Mouse (Mus musculus): ENCODE results near the gene Mrpl48. TPM values are rescaled to one million over a fixed set of nuclear protein-coding genes. Genes with fewer than 3 reads are reported as not detected.

Mrpl48 gene
- polyA plus RNA-seq, 1 experiment from 2014 or later = 62.3 TPM

DNA sequence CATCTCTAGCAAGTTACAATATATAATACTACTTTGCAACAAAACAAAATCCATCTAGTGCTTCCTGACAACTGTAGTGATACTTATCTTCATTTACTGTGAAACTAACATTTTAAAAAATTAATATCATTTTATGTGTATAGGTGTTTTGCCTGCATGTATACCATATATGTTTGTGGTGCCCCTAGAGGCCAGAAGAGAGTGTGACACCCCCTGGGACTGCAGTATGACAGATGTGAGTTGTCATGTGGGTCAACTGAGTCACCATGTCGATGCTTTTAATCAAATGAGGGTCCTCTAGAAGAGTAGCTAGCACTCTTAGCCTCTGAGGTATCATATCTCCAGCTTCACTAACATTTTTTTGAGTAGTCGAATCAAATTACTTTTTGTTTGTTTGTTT is 14.2 kb upstream of the Mrpl48 start:
- Histone ChIP-seq H3K4me3 (no peak overlapping the region), H3K27me3 (no peaks in the 10 kb centered on the region), H3K9me3 (replicated peaks) (no peaks in the 10 kb centered on the region), H3K9ac (no peak overlapping the region), H3K4me1 (peaks cover 5% of the 10 kb centered on the region; the same call in 1 of the 2 replicates), H3K4me2 (replicated peaks) (no peak overlapping the region), H3K27ac (no peak overlapping the region), H3K36me3 (no peaks in the 10 kb centered on the region)
- ATAC-seq (ENCODE audit: low FRiP score) = no peak
- 78% methylated on average over 2 of the region's 2 CpGs for WGBS

DNA sequence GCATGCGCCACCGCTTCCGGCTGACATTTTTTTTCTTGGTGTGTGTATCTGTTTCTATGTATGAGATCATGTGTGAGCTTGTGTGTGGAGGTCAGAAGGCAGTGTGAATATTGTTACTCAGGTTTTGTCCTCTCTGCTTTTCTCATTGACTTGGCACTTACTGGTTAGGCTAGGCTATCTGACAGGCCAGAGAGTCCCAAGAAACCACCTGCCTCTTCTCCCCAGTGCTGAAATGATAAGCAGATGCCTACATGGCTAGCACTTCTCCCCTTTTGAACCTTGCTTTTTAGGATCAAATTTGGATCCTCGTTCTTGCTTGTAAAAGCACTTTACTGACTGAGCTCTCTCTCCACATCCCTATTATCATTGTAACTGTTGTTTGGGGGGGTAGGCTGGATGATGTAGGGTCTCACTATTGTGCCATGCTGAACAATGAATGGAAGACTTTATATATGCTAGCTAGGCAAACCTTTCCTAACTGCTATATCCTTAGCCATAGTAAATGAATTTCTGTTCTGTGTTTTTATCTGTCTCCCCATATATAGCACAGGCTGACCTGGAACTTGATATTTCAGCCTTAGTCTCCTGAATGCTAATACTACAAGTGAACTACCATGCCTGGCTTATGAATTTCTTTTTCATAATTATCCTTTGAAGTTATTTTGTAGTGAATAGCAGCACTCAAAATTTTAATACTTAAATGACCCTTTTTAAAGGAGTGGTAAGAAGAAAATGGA is 8.2 kb upstream of the Mrpl48 start:
- 89% methylated on average over 4 of the region's 4 CpGs for WGBS
- no peaks in the 10 kb centered on the region for H3K27me3 ChIP-seq
- no peak overlapping the region for H3K9ac ChIP-seq
- no peak overlapping the region for H3K27ac ChIP-seq
- no peaks in the 10 kb centered on the region for H3K9me3 ChIP-seq (replicated peaks)
- H3K4me2 ChIP-seq (replicated peaks) = no peak overlapping the region
- no peak for ATAC-seq (ENCODE audit: low FRiP score)
- no peak overlapping the region for H3K4me3 ChIP-seq
- H3K4me1 ChIP-seq = no peaks in the 10 kb centered on the region
- H3K36me3 ChIP-seq = no peaks in the 10 kb centered on the region

DNA sequence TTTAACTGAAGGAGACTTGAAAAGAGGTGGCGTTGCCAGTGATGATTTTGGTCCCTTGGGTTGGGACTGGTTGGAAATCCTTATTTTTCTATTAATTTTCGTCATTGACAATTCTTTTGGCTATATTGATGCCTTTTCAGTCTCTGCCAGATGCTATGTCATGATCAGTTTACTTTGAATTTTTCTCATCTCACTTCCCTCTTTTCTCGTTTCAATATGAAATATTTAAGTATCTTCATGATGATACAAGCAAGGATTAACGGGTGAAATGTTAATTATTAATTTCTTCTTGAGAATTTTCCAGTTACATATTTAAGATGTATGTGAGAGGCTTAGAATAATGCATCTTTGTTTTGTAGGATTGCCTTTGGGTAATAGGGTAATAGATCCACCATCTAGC is 809 bp upstream of the Mrpl48 start:
- Histone ChIP-seq H3K36me3 (no peaks in the 10 kb centered on the region), H3K4me1 (peaks cover 9% of the 10 kb centered on the region), H3K4me3 (peak overlapping the region; percentile 98), H3K27ac (peak overlapping the region; percentile 100; the same call in 1 of the 2 replicates), H3K4me2 (replicated peaks) (peak overlapping the region; percentile 52), H3K9me3 (replicated peaks) (no peaks in the 10 kb centered on the region), H3K27me3 (no peaks in the 10 kb centered on the region; the same call in 1 of the 2 replicates), H3K9ac (peak overlapping the region; percentile 99)
- 27% methylated on average over 4 of the region's 4 CpGs for whole genome bisulfite sequencing
- ATAC-seq (ENCODE audit: low FRiP score) = no peak

DNA sequence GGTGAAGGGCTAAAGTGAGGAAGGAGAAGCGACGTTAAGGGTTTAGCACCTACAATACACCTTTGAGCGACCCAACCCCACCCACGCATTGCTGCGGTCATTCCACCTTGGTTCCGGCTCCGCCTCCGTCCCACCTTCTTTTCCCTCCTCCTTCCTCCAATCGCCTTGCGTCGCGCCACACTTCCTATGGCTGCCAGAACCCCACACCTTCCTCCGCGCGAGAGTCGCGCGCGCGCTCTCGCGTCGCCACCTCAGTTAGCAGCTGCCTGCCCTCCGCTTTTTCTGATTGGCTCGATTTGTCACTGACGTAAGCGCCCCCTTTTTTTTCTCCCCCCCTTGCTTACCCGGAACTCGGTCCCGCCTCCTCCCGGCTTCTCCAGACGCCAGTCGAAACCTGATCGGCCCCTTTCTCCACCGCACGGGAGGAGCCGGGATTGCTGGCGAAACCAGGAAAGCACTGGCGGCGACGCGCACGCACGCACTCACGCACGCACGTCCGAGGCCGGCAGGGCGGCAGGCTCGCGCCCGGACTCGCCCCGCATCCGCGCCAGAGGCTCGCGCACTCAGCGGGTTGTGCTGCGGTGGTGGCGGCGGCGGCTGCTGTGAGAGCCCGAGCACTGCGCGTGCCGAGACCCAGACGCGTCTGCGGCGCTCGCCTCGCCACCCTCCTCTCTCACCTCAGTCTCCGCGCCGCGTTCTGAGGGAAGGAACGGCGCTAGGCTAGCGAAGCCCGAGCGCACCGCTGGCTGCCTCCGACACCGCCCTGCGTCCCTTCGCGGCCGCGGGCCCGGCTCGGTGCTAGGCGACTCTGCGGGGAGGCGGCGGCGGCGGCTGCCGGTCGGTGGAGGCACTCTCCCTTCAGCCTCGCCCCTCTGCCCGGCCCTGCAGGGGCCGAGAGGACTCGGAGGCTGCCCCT is 629 bp downstream of the Mrpl48 start, which contains the start of gene Rab6a:
Gene Rab6a, plus strand, starts transcription at position 197 of the 916 bp plus-strand sequence.
- Histone ChIP-seq H3K27ac (peak within 1 kb of the TSS; percentile 100), H3K4me3 (peak within 1 kb of the TSS; percentile 98), H3K27me3 (no peaks in the 10 kb centered on the region; the same call in 1 of the 2 replicates), H3K9me3 (replicated peaks) (no peaks in the 10 kb centered on the region), H3K4me2 (replicated peaks) (peak within 1 kb of the TSS; percentile 57), H3K9ac (peak within 1 kb of the TSS; percentile 99), H3K4me1 (peaks cover 9% of the 10 kb centered on the region), H3K36me3 (no peaks in the 10 kb centered on the region)
- under 1% methylated on average over 100 of the region's 105 CpGs for WGBS
- peak; percentile 97 for ATAC-seq (ENCODE audit: low FRiP score)

DNA sequence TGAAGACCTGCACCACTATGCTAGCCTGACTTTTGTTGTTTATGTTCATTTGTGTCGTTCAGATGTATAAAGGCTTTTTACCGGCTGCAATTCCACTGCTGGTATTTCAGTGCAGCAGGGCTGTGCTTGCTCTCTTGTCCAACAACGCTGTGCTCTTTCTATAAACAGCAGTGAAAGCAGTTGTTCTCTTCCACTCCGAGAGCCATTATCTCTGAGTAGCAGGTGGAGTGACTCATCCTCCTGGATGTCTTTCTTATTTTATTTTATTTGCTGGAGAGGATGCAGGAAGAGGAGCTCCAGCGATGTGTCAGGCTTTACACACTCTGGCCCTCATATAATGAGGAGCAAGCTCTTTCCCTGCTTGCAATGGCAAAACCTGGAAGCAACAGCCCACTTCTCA is 7.9 kb downstream of the Mrpl48 start:
- H3K4me2 ChIP-seq (replicated peaks) = no peak overlapping the region
- no peaks in the 10 kb centered on the region for H3K4me1 ChIP-seq
- no peaks in the 10 kb centered on the region for H3K36me3 ChIP-seq
- WGBS = 82% methylated on average over 5 of the region's 5 CpGs
- H3K9me3 ChIP-seq (replicated peaks) = no peaks in the 10 kb centered on the region
- no peak overlapping the region for H3K4me3 ChIP-seq
- no peak for ATAC-seq (ENCODE audit: low FRiP score)
- no peak overlapping the region for H3K9ac ChIP-seq
- no peak overlapping the region for H3K27ac ChIP-seq
- H3K27me3 ChIP-seq = no peaks in the 10 kb centered on the region; the same call in 1 of the 2 replicates

DNA sequence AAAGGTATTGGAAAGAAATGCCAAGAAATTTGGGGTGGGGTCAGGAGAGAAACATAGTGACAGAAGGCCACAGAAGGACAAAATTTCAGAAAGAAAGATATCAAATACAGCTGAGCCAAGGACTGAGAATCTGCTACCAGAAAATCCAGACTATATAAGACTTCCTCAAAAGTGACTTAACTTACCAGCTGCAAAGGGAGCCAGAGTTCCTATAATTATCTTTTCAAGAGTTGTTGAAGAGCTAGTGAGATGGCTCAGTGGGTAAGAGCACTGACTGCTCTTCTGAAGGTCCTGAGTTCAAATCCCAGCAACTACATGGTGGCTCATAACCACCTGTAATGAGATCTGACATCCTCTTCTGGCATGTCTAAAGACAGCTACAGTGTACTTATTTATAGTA is 14.8 kb downstream of the Mrpl48 start:
- Histone ChIP-seq H3K4me2 (replicated peaks) (no peak overlapping the region), H3K9ac (no peak overlapping the region), H3K36me3 (no peaks in the 10 kb centered on the region), H3K4me3 (no peak overlapping the region), H3K9me3 (replicated peaks) (no peaks in the 10 kb centered on the region), H3K27me3 (no peaks in the 10 kb centered on the region), H3K4me1 (0 out of 2 replicates have a peak, but pooled peaks cover 2% of the 10 kb centered on the region), H3K27ac (no peak overlapping the region)
- no peak for ATAC-seq (ENCODE audit: low FRiP score)

DNA sequence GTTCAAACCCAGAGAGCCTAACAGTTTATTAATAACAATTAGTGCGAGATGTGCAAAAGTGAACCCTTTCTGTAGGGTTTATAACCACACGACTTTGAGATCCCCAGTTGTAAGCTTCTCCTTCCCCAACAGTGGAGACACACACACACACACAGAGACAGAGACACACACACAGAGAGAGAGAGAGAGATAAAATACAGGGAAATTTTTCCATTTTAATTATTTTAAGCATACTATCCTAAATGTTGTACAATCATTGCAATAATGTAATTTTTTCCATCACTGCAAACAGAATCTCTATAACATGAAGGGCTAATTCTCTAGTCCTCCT is 16.6 kb downstream of the Mrpl48 start:
- H3K9ac ChIP-seq = peak overlapping the region; percentile 67

DNA sequence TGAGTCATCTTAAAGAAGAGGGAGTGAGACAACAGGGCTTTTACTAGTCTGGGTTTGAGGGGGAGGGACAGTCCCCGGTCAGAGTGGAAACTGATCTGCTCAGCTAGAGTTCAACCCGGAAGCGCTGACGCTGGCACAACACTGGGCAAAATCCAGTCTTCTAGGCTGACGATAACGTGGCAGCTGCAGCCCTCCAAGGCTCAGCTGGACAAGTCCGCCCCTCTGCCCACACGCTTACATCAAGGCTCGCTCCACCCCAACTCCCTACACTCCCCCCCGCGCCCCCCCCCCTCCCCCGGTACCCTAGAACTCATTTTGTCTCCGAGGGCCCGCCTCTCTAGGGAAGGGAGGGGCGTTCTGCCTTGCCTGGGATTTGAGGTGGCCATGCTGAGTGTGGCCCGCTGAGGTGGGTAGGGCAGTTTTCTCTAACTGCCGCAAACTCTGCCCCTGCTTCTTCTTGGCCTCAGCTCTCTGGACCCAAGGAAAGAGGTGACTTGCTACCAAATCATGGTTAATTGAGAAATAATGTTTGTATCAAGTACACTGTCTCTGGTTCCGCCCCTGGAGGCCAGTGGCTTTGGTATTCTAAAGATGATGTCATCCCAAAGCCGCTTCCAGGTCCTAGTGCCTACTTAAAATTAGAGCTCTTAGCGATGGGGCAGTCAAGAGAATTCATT is 17.1 kb downstream of the Mrpl48 start:
- WGBS = under 1% methylated on average over 15 of the region's 20 CpGs
- H3K4me3 ChIP-seq = peak overlapping the region; percentile 49
- H3K36me3 ChIP-seq = no peaks in the 10 kb centered on the region
- H3K4me2 ChIP-seq (replicated peaks) = peak overlapping the region; percentile 60
- no peaks in the 10 kb centered on the region for H3K9me3 ChIP-seq (replicated peaks)
- H3K4me1 ChIP-seq = 0 out of 2 replicates have a peak, but pooled peaks cover 2% of the 10 kb centered on the region
- H3K27ac ChIP-seq = peak overlapping the region; percentile 83
- peak; percentile 96 for ATAC-seq (ENCODE audit: low FRiP score)
- H3K9ac ChIP-seq = peak overlapping the region; percentile 67
- no peaks in the 10 kb centered on the region; the same call in 1 of the 2 replicates for H3K27me3 ChIP-seq

More for the DNA sequence above, 16.6 kb downstream of the Mrpl48 start:
- Histone ChIP-seq H3K4me3 (peak overlapping the region; percentile 49), H3K27ac (peak overlapping the region; percentile 83; the same call in 1 of the 2 replicates), H3K27me3 (no peaks in the 10 kb centered on the region; the same call in 1 of the 2 replicates), H3K36me3 (no peaks in the 10 kb centered on the region), H3K9me3 (replicated peaks) (no peaks in the 10 kb centered on the region), H3K4me1 (0 out of 2 replicates have a peak, but pooled peaks cover 2% of the 10 kb centered on the region), H3K4me2 (replicated peaks) (peak overlapping the region; percentile 60)
- peak; percentile 48; the same call in 1 of the 2 replicates for ATAC-seq (ENCODE audit: low FRiP score)
- WGBS = 6% methylated on average over 2 of the region's 2 CpGs

DNA sequence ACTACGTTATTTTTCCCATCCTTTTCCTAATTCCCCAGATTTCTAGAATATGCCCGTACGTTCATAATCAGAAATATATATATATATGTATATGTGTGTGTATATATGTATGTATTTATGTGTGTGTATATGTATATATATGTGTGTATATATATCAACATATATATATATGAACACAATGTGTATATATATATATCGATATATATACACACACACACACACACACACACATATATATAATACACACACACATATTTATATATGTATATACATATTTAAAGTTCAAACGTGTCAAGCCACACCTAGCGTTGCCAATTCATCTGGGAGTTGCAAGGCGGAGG is 17.6 kb downstream of the Mrpl48 start:
- WGBS = 44% methylated on average over 7 of the region's 7 CpGs
- Histone ChIP-seq H3K9ac (peak overlapping the region; percentile 67), H3K9me3 (replicated peaks) (no peaks in the 10 kb centered on the region), H3K27ac (peak overlapping the region; percentile 83), H3K4me1 (0 out of 2 replicates have a peak, but pooled peaks cover 2% of the 10 kb centered on the region), H3K36me3 (no peaks in the 10 kb centered on the region), H3K27me3 (no peaks in the 10 kb centered on the region; the same call in 1 of the 2 replicates), H3K4me3 (peak overlapping the region; percentile 49), H3K4me2 (replicated peaks) (peak overlapping the region; percentile 60)
- no peak; the same call in 1 of the 2 replicates for ATAC-seq (ENCODE audit: low FRiP score)

DNA sequence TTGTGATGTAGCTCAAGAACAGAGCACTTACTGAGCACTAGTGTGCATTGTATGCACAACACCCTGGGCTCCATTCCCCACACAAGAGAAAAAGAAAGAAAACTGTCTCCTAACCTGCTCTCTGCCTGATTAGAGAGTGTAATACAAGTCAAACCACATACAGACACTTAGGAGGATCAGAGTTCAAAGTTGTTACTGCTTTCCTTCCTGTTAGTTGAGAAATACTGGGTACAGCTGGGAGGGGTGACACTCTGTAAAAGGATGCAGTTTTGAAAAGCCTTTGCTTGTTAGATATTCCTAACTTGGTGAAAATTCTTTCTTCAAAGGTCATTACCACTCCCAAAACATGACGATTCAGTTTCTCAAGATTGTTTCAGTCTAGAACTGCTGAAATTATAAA is 18.3 kb downstream of the Mrpl48 start:
- Histone ChIP-seq H3K27ac (no peak overlapping the region), H3K4me1 (0 out of 2 replicates have a peak, but pooled peaks cover 2% of the 10 kb centered on the region), H3K4me2 (replicated peaks) (no peak overlapping the region), H3K36me3 (no peaks in the 10 kb centered on the region), H3K9me3 (replicated peaks) (no peaks in the 10 kb centered on the region), H3K4me3 (no peak overlapping the region), H3K27me3 (no peaks in the 10 kb centered on the region; the same call in 1 of the 2 replicates), H3K9ac (no peak overlapping the region)
- 76% methylated on average over 1 of the region's 1 CpGs for WGBS
- no peak for ATAC-seq (ENCODE audit: low FRiP score)

DNA sequence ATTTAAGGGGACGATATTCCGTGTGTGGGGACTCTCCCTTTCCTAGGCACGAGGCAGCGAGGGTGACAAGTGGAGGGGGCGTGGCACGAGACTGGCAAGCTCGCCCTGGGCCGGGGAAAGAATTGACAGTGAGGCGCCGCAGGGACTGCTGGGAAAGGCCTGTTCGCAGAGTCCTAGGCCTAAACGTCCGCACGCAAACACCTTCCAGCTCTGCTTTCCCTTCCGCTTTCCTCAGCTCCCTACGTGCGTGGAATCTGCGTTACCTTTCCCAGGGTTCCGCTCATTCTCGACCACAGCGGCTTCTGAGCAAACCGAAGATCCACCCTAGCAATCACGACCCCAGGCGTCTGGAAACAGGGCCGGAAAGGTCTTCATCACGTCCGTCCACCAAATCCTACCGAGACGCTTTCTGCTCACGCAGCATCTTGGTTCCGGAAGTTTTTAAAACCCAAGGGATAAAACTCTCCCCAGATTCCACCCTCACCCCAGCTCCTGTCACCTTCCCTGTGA is 25.3 kb downstream of the Mrpl48 start:
- H3K4me2 ChIP-seq (replicated peaks) = peak overlapping the region; percentile 63
- H3K9me3 ChIP-seq (replicated peaks) = no peaks in the 10 kb centered on the region
- H3K27ac ChIP-seq = peak overlapping the region; percentile 93
- H3K4me1 ChIP-seq = peaks cover 3% of the 10 kb centered on the region
- peak overlapping the region; percentile 78 for H3K9ac ChIP-seq
- H3K4me3 ChIP-seq = peak overlapping the region; percentile 49
- no peaks in the 10 kb centered on the region for H3K27me3 ChIP-seq
- ATAC-seq (ENCODE audit: low FRiP score) = peak; percentile 90
- WGBS = under 1% methylated on average over 31 of the region's 31 CpGs
- no peaks in the 10 kb centered on the region for H3K36me3 ChIP-seq
